Mouse (Mus musculus) megakaryocyte, adult 5-6 weeks (primary cell): ENCODE results near the gene Maip1. TPM values are rescaled to one million over a fixed set of nuclear protein-coding genes. Genes with fewer than 3 reads are reported as not detected.

ENCODE experiments used
- ATAC-seq: 2 replicates; pipeline ENCODE4 v1.8.0; 2016; ENCODE audit warnings: mild to moderate bottlenecking, inconsistent platforms; ENCODE audit not compliant: poor library complexity, severe bottlenecking
- total RNA-seq, 2 experiments: library from RNA; stranded (forward) in 1 of 2; stranded (reverse) in 1 of 2; fragments of 153-499, 151-499 nt in 1 of 2; fragments of 221-1000, 200-1000 nt in 1 of 2; gene quantifications; 2 replicates each; pipeline versions ENCODE4 v1.2.3 to v1.2.4; 2015 to 2017

The Maip1 gene
- 7.3 and 12.1 TPM in 2 replicates for total RNA-seq (2015)
- total RNA-seq (2017) = 7.2 and 8.4 TPM in 2 replicates

- peak; percentile 93 for ATAC-seq
Observed at GRCm38 (mm10) chr1:57406187-57407151, at the start of gene Maip1, which contains the start of gene Tyw5. TSS of gene Maip1 (plus strand) at chr1:57406328. TSS of gene Tyw5 (minus strand) at chr1:57407101.

DNA sequence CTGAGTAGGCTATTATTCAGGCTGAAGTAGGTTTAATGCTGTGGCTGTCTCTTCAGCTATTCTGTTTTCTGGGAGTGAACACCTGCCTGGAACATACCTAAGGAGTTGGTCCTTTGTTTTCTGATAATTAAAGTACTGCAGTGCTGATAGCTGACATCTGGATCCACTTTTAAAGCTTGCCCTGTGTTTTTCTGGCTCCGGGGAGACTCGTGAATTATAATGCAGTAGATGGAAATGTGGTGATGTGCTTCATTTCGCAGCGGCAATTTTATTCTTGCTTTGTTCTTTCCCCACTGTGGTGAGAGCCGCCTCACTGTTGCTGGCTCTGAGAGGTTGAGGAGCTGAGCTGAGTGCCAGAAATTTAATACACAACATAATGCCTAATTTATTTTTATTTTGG, 47.6 kb upstream of the Maip1 start:
- no peak for ATAC-seq

DNA sequence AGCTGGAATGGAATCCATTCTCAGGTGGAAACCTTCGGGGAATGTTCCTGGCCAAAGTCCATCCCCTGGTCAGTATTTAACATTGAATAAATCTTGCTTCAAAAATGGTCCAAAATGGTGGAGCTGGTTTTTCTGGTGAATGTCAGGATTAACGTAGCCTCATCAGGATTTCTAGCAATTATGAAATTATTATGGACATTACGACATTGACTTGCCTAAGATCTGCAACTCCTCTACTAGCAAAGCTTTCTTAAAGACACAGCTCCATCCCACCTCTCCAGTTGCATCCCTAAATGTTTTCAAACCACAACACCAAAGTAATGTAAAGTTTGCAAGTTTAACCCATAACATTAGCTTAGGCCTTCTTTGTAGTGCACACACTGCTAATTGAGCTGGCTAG, 38.7 kb upstream of the Maip1 start:
- ATAC-seq = no peak

DNA sequence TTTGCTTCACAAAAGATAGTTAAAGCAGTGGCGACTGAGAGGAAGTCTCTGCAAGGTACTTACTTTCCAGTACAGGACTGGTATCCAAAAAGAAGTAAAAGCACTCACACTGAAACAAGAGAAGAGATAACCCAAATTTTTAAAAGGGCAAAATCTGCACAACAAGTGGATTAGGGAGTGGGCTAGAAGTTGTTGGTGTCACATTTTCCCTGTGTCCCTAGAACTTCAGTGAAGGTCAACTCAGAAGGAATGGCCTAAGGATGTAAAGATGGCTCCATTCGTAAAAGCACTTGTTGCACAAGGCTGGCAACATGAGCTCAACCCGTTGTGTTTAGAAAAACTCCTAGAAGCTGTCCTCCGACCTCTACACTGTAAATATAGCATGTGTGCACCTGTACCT, 37.0 kb upstream of the Maip1 start:
- no peak for ATAC-seq

DNA sequence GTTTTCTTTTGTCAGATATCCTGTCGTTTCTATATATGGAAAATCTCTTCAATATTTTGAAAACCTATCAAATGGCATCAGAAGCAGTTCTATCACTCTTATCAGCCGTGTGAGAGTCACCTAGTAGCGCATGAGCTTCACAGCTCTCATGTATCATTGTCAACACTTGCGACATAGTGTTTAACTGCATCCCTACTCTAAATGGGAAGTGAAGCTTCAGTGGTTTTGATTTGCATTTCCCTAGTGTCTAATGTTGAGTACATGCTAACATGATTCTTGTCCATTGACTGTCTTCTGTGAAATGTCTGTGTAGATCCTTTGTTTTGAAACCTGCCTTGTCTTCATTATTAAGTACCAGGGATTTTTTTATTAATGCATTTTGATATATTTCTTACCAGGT, 35.7 kb upstream of the Maip1 start:
- peak; percentile 91 for ATAC-seq

- ATAC-seq = no peak
Observed at GRCm38 (mm10) chr1:57375276-57375675, 30.9 kb upstream of the Maip1 start.

DNA sequence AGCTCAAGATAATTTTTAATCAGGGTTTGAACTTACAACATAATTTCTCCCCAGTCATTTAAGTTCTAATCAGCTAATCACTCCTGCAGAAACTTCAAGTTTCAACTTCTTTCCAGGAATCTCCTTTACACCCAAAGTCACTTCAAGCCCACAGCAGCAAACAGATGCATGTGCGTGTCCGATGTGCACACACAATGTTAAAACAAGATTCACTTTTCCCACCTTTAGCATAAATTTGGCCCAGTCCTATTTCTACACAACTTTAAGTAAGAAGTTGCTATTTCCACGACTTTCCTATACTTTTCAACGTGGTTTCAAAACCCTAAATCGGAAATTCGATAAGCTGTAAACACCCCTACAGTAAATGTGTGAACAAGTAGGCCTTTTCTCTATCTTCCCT, 29.3 kb upstream of the Maip1 start:
- no peak for ATAC-seq

GRCm38 (mm10) chr1:57377376-57378341, 28.5 kb upstream of the Maip1 start, which contains the start of gene 1700066M21Rik:
TSS of gene 1700066M21Rik (plus strand) at chr1:57377620.
- ATAC-seq = peak; percentile 98

- ATAC-seq = no peak
Observed at GRCm38 (mm10) chr1:57386519-57386918, 19.6 kb upstream of the Maip1 start.

- ATAC-seq = no peak
Observed at GRCm38 (mm10) chr1:57387876-57388275, 18.3 kb upstream of the Maip1 start.

GRCm38 (mm10) chr1:57388402-57389155, 17.5 kb upstream of the Maip1 start:
- ATAC-seq = no peak

GRCm38 (mm10) chr1:57390993-57391790, 14.9 kb upstream of the Maip1 start:
- no peak for ATAC-seq

GRCm38 (mm10) chr1:57392417-57392816, 13.7 kb upstream of the Maip1 start:
- ATAC-seq = no peak

- ATAC-seq = peak; percentile 84
Observed at GRCm38 (mm10) chr1:57394051-57394450, 12.1 kb upstream of the Maip1 start.

DNA sequence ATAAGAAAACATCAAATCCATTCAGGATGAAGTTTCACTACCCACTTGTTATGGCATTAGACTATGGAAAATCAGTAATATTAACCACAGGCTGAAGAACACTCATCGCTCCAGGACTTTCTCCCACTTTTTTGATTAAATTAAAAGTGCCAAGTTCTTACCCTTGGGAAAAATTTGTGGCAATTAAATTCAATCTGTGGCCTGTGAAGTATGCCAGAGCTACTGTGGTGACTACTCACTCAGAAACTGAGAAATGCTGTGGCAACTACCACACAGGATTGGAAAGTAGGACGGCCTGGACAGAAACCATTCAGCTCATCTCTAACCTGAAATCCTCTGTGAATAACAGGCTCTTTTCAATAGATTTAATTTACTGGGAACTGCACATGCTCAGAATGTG, 5.8 kb upstream of the Maip1 start:
- ATAC-seq = no peak

DNA sequence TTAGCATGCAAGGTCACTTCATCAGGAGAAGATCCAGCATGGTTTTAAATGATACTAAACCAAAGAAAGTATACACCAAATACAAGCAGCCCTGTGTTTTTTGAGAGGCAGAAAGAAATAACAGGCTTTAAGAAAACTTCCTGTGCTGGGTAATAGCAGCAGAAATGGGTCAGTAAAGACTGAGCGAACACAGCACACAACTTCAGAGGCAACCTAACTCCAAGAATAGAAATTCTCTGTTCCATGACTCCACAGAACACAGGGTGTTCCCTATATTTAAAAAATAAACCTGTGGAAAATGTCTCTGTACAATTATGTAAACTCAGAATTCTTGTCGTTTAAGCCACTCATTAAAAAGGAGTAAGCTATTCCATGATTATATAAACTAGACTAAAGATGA, 5.3 kb upstream of the Maip1 start:
- ATAC-seq = no peak

GRCm38 (mm10) chr1:57402116-57402515, 4.0 kb upstream of the Maip1 start:
- ATAC-seq = no peak

DNA sequence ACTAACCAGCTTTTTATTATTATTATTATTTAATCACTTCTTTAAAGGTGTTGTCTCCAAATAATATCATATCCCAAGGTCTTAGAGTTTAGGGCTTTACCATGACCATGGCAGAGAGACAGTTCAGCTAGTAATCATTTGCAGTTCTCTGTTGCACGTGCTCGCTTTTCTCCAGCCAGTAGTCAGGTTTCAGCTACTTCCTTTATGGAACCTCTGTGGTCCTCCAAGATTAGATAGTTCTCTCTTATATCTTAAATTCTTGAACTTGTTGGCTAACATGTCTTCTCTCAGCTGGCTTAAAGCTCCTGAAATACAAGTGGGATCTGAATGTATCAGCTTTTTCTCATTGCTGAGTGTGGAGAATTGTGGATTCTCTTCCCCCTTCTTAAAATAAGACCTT, 2.9 kb downstream of the Maip1 start:
- ATAC-seq = no peak

- no peak for ATAC-seq
Observed at GRCm38 (mm10) chr1:57413397-57413796, 7.3 kb downstream of the Maip1 start.

DNA sequence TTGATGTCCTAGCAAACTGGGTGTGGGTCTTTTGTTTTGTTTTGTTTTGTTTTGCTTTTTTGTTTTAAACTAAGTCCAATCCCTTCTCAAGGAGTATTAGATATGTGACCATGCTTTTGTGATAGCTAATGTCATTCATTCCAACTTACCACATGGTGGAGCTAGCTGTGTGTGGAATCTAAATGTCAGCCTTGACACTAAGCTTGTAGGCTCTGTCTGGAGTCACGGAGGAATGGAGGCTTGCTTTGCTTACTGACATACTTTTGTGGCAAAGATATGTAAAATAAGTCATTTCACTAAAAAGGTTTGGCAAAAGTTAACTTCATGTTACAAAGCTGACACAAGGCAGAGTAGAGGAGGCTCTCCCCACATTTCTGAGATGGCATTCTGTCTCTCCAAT, 17.6 kb downstream of the Maip1 start:
- ATAC-seq = no peak
